Mouse (Mus musculus): ENCODE data around the gene Syngr3. TPM values are rescaled to one million over a fixed set of nuclear protein-coding genes. Genes with fewer than 3 reads are reported as not detected.
"Not testable (repeated sequence)": the region's sequence is repeated elsewhere in the genome, so short reads cannot be mapped to it uniquely, and the experiment has no call there.

Gene Syngr3
- polyA plus RNA-seq, 1 experiment from 2014 or later = 196 TPM

GRCm38 (mm10) chr17:24676187-24676586 is 13.6 kb downstream of the Syngr3 start:
- Histone ChIP-seq H3K27me3 (ENCODE audit: control insufficient read depth, insufficient read depth, low read length) (no peaks in the 10 kb centered on the region), H3K4me1 (ENCODE audit: control insufficient read depth, insufficient read depth, low read length) (peaks cover 11% of the 10 kb centered on the region), H3K36me3 (ENCODE audit: control insufficient read depth, insufficient read depth, low read length) (peaks cover 45% of the 10 kb centered on the region), H3K27ac (ENCODE audit: low read depth, low read length) (no peak overlapping the region), H3K4me3 (ENCODE audit: low read depth, low read length) (no peak overlapping the region), H3K9me3 (ENCODE audit: control insufficient read depth, low read length) (no peaks in the 10 kb centered on the region), H3K4me2 (ENCODE audit: low read depth, low read length) (no peak overlapping the region), H3K9ac (replicated peaks; ENCODE audit: low read depth, low read length) (no peak overlapping the region)
- 49% methylated on average over 2 of the region's 2 CpGs for WGBS
- ATAC-seq (ENCODE audit: low read depth) = peak; percentile 19; the same call in 1 of the 2 replicates

- Histone ChIP-seq H3K9ac (replicated peaks; ENCODE audit: low read depth, low read length) (no peak overlapping the region), H3K4me1 (ENCODE audit: control insufficient read depth, insufficient read depth, low read length) (peaks cover 22% of the 10 kb centered on the region), H3K9me3 (ENCODE audit: control insufficient read depth, low read length) (no peaks in the 10 kb centered on the region), H3K27me3 (ENCODE audit: control insufficient read depth, insufficient read depth, low read length) (no peaks in the 10 kb centered on the region), H3K36me3 (ENCODE audit: control insufficient read depth, insufficient read depth, low read length) (peaks cover 27% of the 10 kb centered on the region), H3K4me2 (ENCODE audit: low read depth, low read length) (no peak overlapping the region), H3K4me3 (ENCODE audit: low read depth, low read length) (no peak overlapping the region), H3K27ac (ENCODE audit: low read depth, low read length) (no peak overlapping the region)
- ATAC-seq (ENCODE audit: low read depth) = no peak
- 91% methylated on average over 7 of the region's 7 CpGs for WGBS
These were observed 15.5 kb downstream of the Syngr3 start for GRCm38 (mm10) chr17:24674277-24674676.

GRCm38 (mm10) chr17:24672141-24672540 is 17.6 kb downstream of the Syngr3 start:
- Histone ChIP-seq H3K9me3 (ENCODE audit: control insufficient read depth, low read length) (no peaks in the 10 kb centered on the region), H3K27me3 (ENCODE audit: control insufficient read depth, insufficient read depth, low read length) (no peaks in the 10 kb centered on the region), H3K9ac (replicated peaks; ENCODE audit: low read depth, low read length) (0 out of 2 replicates have a peak overlapping the region, but pooled peaks have one; percentile 7), H3K4me3 (ENCODE audit: low read depth, low read length) (no peak overlapping the region), H3K27ac (ENCODE audit: low read depth, low read length) (no peak overlapping the region), H3K36me3 (ENCODE audit: control insufficient read depth, insufficient read depth, low read length) (peaks cover 9% of the 10 kb centered on the region), H3K4me2 (ENCODE audit: low read depth, low read length) (no peak overlapping the region; the same call in 1 of the 2 replicates), H3K4me1 (ENCODE audit: control insufficient read depth, insufficient read depth, low read length) (peaks cover 22% of the 10 kb centered on the region)
- no peak for ATAC-seq (ENCODE audit: low read depth)
- WGBS = 38% methylated on average over 5 of the region's 5 CpGs

GRCm38 (mm10) chr17:24671346-24671745 is 18.4 kb downstream of the Syngr3 start:
- Histone ChIP-seq H3K9me3 (ENCODE audit: control insufficient read depth, low read length) (no peaks in the 10 kb centered on the region), H3K36me3 (ENCODE audit: control insufficient read depth, insufficient read depth, low read length) (0 out of 2 replicates have a peak, but pooled peaks cover 1% of the 10 kb centered on the region), H3K4me3 (ENCODE audit: low read depth, low read length) (no peak overlapping the region), H3K27me3 (ENCODE audit: control insufficient read depth, insufficient read depth, low read length) (no peaks in the 10 kb centered on the region), H3K4me2 (ENCODE audit: low read depth, low read length) (peak overlapping the region; percentile 67; the same call in 1 of the 2 replicates), H3K4me1 (ENCODE audit: control insufficient read depth, insufficient read depth, low read length) (peaks cover 22% of the 10 kb centered on the region), H3K27ac (ENCODE audit: low read depth, low read length) (no peak overlapping the region), H3K9ac (replicated peaks; ENCODE audit: low read depth, low read length) (0 out of 2 replicates have a peak overlapping the region, but pooled peaks have one; percentile 7)
- ATAC-seq (ENCODE audit: low read depth) = no peak
- WGBS = 83% methylated on average over 5 of the region's 5 CpGs

- Histone ChIP-seq H3K27me3 (ENCODE audit: control insufficient read depth, insufficient read depth, low read length) (no peaks in the 10 kb centered on the region), H3K27ac (ENCODE audit: low read depth, low read length) (peak overlapping the region; percentile 85), H3K9me3 (ENCODE audit: control insufficient read depth, low read length) (no peaks in the 10 kb centered on the region), H3K4me1 (ENCODE audit: control insufficient read depth, insufficient read depth, low read length) (peaks cover 22% of the 10 kb centered on the region), H3K4me3 (ENCODE audit: low read depth, low read length) (peak overlapping the region; percentile 92), H3K36me3 (ENCODE audit: control insufficient read depth, insufficient read depth, low read length) (no peaks in the 10 kb centered on the region), H3K4me2 (ENCODE audit: low read depth, low read length) (peak overlapping the region; percentile 67), H3K9ac (replicated peaks; ENCODE audit: low read depth, low read length) (peak overlapping the region; percentile 93)
- 13% methylated on average over 8 of the region's 8 CpGs for WGBS
- no peak for ATAC-seq (ENCODE audit: low read depth)
These were observed 19.4 kb downstream of the Syngr3 start for GRCm38 (mm10) chr17:24670246-24670844.

- 1% methylated on average over 57 of the region's 80 CpGs for WGBS
- ATAC-seq (ENCODE audit: low read depth) = peak; percentile 99
- no peaks in the 10 kb centered on the region for H3K36me3 ChIP-seq (ENCODE audit: control insufficient read depth, insufficient read depth, low read length)
- peak within 1 kb of the TSS; percentile 93 for H3K9ac ChIP-seq (replicated peaks; ENCODE audit: low read depth, low read length)
- H3K9me3 ChIP-seq (ENCODE audit: control insufficient read depth, low read length) = no peaks in the 10 kb centered on the region
- H3K4me1 ChIP-seq (ENCODE audit: control insufficient read depth, insufficient read depth, low read length) = peaks cover 22% of the 10 kb centered on the region
- H3K27me3 ChIP-seq (ENCODE audit: control insufficient read depth, insufficient read depth, low read length) = no peaks in the 10 kb centered on the region
- peak within 1 kb of the TSS; percentile 67 for H3K4me2 ChIP-seq (ENCODE audit: low read depth, low read length)
- H3K27ac ChIP-seq (ENCODE audit: low read depth, low read length) = peak within 1 kb of the TSS; percentile 85
- peak within 1 kb of the TSS; percentile 92 for H3K4me3 ChIP-seq (ENCODE audit: low read depth, low read length)
These were observed 20.1 kb downstream of the Syngr3 start, which contains the start of gene Zfp598 for GRCm38 (mm10) chr17:24669545-24670245. Zfp598 (plus strand) TSS chr17:24669687.

- not testable (repeated sequence) for H3K36me3 ChIP-seq (ENCODE audit: control insufficient read depth, insufficient read depth, low read length); H3K27me3 ChIP-seq (ENCODE audit: control insufficient read depth, insufficient read depth, low read length); H3K9me3 ChIP-seq (ENCODE audit: control insufficient read depth, low read length)
- H3K9ac ChIP-seq (replicated peaks; ENCODE audit: low read depth, low read length) = peak overlapping the region; percentile 93
- H3K4me3 ChIP-seq (ENCODE audit: low read depth, low read length) = peak overlapping the region; percentile 92
- peak overlapping the region; percentile 57 for H3K4me2 ChIP-seq (ENCODE audit: low read depth, low read length)
- peaks cover 22% of the 10 kb centered on the region for H3K4me1 ChIP-seq (ENCODE audit: control insufficient read depth, insufficient read depth, low read length)
- WGBS = 12% methylated on average over 15 of the region's 15 CpGs
- H3K27ac ChIP-seq (ENCODE audit: low read depth, low read length) = peak overlapping the region; percentile 85
- peak; percentile 16; the same call in 1 of the 2 replicates for ATAC-seq (ENCODE audit: low read depth)
These were observed 20.6 kb downstream of the Syngr3 start for GRCm38 (mm10) chr17:24669214-24669544.

- Histone ChIP-seq H3K9ac (replicated peaks; ENCODE audit: low read depth, low read length) (no peak overlapping the region), H3K4me3 (ENCODE audit: low read depth, low read length) (no peak overlapping the region), H3K27me3 (ENCODE audit: control insufficient read depth, insufficient read depth, low read length) (no peaks in the 10 kb centered on the region), H3K36me3 (ENCODE audit: control insufficient read depth, insufficient read depth, low read length) (no peaks in the 10 kb centered on the region), H3K4me2 (ENCODE audit: low read depth, low read length) (no peak overlapping the region), H3K9me3 (ENCODE audit: control insufficient read depth, low read length) (no peaks in the 10 kb centered on the region), H3K4me1 (ENCODE audit: control insufficient read depth, insufficient read depth, low read length) (peaks cover 22% of the 10 kb centered on the region), H3K27ac (ENCODE audit: low read depth, low read length) (no peak overlapping the region)
- ATAC-seq (ENCODE audit: low read depth) = no peak; the same call in 1 of the 2 replicates
- 40% methylated on average over 6 of the region's 6 CpGs for WGBS
These were observed 22.3 kb downstream of the Syngr3 start for GRCm38 (mm10) chr17:24667416-24667815.

- not testable (repeated sequence) for H3K4me3 ChIP-seq (ENCODE audit: low read depth, low read length); H3K36me3 ChIP-seq (ENCODE audit: control insufficient read depth, insufficient read depth, low read length); H3K27ac ChIP-seq (ENCODE audit: low read depth, low read length); H3K27me3 ChIP-seq (ENCODE audit: control insufficient read depth, insufficient read depth, low read length); H3K4me2 ChIP-seq (ENCODE audit: low read depth, low read length); H3K9me3 ChIP-seq (ENCODE audit: control insufficient read depth, low read length); ATAC-seq (ENCODE audit: low read depth); H3K9ac ChIP-seq (replicated peaks; ENCODE audit: low read depth, low read length)
- 69% methylated on average over 7 of the region's 7 CpGs for WGBS
- peaks cover 18% of the 10 kb centered on the region for H3K4me1 ChIP-seq (ENCODE audit: control insufficient read depth, insufficient read depth, low read length)
These were observed 22.7 kb downstream of the Syngr3 start for GRCm38 (mm10) chr17:24667011-24667410.
